Mouse (Mus musculus) testis, postnatal 10 days (tissue): ENCODE measurements around the gene Neurod6.

ENCODE experiments used
- DNase-seq: peaks from one replicate; pipeline ENCODE4 v3.0.0; 2021; ENCODE audit warnings: low spot score

Neurod6 gene

DNA sequence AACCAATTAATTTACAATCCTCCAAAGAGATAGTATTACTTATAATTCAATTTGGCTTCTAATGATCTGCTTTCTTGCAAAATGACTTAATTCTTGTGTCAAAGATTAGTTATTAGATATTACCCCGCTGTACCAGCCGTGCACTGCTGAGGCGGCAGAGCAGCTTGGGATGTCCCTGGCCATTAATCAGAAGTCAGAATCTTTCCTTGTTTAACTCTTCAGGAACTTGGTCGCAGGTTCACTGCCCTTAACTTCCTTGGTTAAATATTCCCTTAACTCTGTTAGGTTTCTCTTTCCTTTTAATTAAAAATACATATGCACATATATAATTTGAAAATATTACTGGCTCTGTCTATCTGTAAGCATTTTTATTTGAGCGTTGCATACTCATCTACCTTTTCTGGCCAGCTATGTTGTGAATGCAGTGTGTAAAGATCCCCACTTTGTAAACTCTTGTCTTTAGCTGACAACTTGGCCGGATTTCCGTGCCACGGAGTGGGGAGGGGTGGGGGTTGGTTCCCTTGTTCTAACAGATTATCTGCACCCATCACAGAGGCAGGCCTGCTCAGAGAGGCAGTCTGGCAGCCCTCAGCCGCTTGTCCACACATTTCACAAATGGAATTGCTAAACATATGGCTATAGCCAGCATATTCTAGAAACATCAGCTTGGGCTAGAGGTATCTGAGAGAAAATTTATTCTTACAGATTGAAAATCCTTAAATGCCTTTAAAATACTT is 34.1 kb downstream of the Neurod6 start:
- DNase-seq, result no peak

DNA sequence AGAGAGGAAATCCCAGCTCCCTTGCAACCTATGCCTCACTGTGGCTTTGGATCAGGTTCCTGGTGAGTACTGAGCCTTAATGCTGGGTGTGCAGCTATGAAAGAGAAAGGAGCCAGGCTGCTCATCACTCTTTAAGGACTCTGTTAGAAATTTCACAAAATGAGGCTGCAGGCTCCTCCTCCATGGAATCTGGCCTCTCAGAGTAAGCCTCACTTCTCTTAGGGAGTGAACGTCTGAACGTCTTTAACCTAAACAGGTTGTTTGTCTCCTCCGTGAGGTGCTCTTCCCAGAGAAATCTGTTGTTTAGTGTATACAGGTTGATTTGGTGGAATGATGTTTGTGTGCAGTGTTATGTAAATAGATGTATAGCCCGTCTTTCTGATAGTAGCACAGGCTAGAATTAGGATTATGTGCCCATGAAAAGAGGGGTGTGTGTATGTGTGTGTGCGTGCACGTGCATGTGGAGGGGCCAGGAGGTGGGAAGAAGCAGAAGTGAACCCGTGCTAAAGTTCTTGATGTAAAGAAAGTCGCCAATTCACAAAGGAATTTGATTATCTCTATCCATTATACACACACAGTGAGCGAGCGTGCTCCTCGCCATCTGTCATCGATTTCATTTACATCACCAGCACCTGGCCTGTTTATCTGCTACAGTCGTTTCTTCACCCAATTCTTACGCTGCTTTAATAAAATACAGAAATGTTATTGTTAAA is 34.8 kb downstream of the Neurod6 start:
- DNase-seq, result no peak

DNA sequence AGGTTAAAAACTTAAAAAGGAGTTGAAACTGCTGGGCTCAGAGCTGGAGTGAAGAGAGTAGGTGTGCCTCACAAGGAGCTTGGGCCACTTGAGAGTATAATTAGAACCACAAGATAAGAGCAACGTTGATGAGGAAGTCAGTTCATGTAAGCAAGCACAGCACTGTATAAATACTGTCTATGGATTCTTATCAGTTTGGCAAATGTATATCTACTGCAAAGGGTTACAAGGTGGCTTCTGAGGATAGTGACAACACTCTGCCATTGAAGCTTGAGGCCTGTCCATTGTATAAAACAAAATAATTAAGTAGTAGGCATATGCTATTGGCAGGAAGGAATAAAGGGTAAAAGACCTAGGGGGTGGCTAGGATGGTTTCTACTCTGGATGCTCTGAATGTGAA is 46.4 kb downstream of the Neurod6 start:
- DNase-seq, result no peak
